Mouse (Mus musculus) E14TG2a.4 (cell line): Measurements from ENCODE around the gene Il5ra.

Experiments used
- CTCF ChIP-seq: conservative IDR thresholded peaks from 2 replicates; pipeline ENCODE4 v1.5.1; 2014; ENCODE audit warnings: low read length
- POU5F1 ChIP-seq: IDR thresholded peaks from 2 replicates; pipeline ENCODE4 v1.6.1; 2014; ENCODE audit warnings: low read length, borderline replicate concordance

GRCm38 (mm10) chr6:106750291-106750690 is 1.5 kb upstream of the Il5ra start:
- TF ChIP-seq CTCF (no peak), POU5F1 (no peak)
